Mouse (Mus musculus): Measurements from ENCODE around the gene Ccdc97.
A peak's percentile ranks its signal among the peaks of the same experiment; 100 is the strongest.

The Ccdc97 gene

DNA sequence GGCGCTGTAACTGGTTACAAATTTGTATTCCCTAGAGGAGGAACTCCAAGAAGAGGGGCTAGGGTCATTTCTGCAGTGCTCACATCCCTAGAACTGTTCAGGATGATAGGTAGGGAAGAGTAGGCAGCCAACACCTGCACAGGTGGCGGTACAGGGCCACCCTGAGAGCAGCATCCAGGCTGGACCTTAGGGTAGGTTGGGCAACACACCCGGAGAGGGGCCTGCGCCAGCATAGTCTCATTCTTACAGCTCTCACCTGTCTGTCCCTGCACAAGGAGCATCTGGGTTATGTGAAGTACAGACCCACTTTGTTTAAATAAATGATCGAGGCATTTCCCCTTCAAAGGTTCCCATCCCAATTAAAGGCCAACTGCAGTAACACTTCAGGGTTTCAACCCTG, 1.9 kb upstream of the Ccdc97 start:
- no peak for DNase-seq (ENCODE audit: low read depth)

DNA sequence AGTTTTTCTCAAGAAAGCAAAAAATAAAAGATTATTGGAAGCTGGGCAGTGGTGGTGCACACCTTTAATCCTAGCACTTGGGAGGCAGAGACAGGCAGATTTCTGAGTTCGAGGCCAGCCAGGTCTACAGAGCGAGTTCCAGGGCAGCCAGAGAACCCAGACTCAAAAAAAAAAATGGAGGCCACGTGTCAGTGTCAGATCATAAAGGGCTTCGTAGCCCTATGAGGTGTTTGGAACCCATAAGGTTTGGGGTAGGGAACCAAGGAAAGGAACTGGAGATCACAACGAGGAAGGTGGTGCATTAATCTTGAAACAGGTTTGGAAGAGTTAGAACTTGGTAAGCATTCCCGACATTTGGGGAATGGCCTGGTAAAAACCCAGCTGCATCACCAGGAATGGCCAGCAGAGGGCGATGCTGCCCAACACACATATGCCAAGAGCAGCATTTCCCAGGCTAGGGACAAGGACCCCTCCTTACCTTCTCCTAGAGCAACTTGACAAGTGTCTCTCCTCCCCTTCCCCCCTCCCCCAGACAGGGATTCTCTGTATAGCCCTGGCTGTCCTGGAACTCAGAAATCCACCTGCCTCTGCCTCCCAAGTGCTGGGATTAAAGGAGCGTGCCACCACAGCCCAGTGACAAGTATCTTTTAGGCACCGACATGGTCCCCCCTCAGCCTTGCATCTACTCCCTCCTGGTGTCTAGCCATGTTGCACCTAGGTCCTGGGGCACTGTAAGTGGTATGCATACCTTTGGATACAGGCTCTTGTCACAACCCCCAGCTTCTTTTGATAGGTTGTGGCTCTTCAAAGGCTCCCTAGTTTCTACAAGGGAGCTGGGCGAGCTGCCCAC, 1.1 kb upstream of the Ccdc97 start:
- DNase-seq (ENCODE audit: low read depth), result peak; percentile 78

DNA sequence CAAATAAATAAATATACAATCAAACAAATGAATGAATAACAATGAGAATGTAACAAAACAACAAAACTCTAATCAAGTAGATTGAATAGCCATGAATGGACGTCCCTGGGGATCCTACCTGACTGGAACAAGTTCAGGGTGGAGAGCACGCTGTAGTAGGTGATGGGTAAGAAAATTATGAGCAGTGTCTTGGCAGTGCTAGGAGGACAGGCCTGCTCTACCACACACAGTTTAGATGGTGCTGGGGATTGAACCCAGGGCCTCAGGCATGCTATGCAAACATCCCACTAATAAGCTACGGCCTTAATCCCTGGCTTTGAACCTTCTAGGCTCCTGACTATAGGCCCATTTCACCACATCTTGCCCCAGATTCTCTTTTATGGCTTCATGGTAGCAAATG, 1.4 kb downstream of the Ccdc97 start:
- DNase-seq (ENCODE audit: low read depth), result no peak

DNA sequence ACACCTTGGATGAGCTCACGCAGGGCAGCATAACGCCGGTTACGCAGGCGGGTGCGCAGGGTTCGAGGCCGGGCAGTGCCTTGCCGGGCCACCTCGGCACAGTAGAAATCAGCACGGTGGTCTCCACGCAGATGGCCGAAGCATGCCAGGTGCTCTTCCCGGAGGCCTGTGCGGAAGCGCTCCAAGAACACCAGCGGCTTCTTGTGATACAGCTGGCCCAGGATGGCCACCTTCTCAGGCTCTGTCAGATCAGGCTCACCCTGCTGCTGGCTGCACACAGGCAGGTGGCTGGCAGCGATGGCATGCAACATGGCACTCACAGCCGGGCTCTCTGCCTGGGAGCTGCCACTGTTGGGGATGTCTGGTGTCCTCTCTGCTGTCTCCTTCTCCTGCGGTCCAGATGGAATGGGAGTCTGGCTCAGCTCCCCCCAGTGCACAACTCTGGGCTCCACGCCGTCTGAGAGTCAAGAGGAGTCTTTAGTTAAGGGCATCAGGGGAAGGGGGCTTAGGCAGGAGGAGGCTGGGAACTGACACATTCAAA, 3.1 kb downstream of the Ccdc97 start:
- DNase-seq (ENCODE audit: low read depth), result no peak

DNA sequence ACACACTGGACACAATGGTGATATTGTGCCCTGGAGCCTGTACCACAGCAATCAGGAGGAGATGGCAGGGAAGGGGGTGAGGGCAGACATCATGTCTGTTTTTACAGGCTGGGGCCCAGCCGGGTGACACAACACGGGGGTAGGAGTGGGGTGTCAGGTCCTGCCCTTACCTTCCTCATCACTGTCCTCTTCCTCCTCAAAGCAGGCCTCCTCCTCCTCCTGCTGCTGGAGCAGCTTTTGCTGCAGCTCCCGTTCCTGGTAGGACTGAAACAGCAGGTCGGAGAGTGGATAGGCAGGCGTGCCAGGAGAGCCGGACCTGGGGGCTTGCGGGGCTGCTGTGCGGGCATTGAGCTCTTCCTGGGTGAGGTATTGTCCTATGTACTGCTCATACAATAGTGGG, 4.3 kb downstream of the Ccdc97 start:
- no peak for DNase-seq (ENCODE audit: low read depth)

DNA sequence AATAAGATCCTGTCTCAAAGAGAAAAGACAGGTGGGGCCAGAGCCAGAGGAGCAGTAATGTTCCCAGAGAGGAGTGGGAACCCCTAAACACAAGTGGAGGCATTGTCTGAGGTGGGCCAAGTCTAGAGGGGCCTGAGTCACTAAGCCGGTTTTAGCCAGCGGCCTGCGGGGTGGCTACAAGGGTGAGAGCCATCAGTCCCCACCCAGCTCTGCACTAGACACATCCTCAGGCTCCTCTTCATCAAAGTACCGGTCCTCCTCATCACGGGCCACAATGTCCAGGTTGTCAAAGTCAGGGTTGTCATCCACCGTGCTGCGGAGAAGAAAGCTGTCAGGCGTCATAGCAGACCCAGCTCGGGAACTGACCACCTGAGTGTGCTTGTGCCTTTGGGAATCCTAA, 6.1 kb downstream of the Ccdc97 start:
- no peak for DNase-seq (ENCODE audit: low read depth)

DNA sequence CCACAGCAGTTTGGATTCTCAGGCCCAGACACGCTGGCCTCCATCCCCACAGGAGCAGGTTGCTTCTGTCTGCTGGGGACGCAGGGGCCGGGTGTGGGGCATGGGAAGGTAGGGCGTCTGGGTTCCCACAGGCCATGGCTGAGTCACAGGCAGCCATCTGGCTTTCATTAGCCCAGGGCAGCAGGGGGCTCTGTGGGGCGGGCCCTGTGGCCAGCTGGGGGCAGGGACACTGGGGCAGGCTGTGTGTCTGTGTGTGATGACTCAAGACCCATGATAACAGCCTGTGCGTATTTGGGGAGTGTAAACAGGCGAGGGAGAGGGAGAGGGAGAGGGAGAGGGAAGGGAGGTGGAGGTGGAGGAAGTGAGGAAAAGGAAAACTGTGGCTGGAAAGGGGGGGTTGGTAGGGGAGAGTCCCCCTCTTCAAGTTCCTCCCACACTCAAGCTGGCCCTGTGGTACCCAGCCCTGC, 7.1 kb downstream of the Ccdc97 start:
- no peak for DNase-seq (ENCODE audit: low read depth)

DNA sequence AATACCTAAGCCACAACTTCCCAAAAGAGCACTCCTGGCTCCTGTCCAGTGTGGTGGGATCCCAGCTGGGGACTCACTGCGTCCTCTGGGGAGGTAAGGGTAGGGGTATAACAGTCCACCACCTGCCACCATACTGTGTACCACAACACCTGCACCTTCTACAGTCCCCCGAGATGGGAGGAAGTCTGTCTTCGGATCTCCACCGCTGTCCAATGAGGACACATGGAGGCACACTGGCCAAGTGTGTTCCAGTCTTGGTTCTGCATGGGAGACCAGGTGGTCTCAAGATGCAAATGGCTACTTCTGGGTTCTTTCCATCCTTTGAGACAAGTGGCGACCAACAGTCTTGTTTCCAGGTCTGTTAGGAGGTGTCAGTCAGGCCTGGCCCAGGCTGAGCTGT, 7.7 kb downstream of the Ccdc97 start:
- no peak for DNase-seq (ENCODE audit: low read depth)

DNA sequence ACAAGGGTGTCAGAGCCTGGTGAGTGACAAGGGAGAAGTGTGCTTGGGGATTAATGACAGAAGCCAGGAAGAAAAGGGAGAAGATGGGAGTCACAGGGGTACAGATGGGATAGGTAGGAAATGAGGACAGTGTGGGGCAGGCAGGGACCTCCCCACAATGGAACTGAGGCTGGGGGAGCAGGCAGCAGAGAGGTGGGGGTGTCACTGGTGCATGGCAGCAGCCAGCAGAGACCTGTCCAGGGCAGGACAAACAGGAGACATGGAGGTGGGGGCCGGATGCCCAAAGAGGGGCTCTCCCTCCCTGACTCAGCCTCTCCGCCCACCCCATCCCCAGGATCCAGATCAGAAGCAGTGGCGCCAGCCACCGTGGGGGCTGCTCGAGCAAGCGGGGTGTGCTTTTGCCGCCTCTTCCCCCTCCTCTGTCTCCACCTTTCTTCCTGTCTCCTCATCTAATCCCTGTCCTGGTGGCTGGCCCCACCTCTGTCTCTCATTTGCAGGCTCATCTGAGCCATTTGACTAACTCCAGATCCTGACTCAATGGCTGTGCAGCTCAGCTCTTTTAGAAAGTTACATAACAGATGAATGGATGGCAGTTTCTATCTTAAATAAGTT, 8.3 kb downstream of the Ccdc97 start:
- DNase-seq (ENCODE audit: low read depth), result no peak

DNA sequence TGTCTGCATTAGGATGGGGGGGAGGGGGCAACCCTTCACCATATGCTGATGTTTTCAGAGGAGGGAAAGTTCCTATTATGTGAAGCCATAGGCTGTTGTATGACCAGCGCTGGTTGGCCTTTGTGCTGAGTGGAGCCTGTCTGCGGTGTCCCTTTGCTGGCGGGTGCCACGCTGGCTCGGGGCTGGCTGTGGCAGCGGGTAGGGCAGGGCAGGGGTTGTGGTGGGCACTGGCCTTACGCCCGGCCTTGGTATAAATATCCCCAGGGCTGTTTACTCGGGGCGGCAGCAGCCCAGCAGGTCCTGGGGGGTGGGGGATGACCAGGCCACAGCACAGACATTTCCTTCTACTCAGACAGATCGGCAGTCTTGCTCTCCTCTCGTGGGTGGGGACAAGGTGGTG, 8.9 kb downstream of the Ccdc97 start:
- no peak for DNase-seq (ENCODE audit: low read depth)

DNA sequence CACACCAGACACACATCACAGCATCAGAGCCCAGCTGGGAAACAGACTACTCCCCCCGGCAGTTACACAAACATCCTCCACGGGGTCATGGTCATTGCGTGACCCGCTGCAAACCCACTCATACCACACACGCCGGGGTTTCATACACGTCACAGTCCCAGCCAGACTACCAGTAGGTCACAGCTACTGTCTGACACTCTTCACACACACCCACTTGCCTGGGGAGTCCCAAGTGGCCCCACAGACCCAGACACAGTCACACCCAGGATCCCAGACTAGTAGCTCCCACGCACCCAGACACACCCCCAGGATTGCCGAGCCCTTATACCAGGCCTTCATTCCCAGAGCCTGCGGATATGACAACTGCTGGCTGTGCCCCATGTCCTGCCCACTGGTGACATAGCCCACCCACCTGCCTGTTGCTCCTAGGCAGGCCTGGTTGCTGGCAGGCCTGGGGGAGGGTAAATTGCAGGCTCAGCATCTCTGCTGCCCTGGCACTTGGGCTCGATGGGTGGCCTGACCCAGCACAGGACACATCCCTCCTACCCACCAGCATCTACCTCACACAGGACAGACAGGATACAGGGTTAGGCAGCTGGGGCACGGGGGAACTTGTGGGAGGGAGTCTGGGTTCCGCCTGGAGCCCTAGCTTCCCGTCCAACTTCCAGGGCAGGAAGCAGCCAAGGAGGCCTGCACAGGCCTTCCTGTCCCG, 11.2 kb downstream of the Ccdc97 start:
- no peak for DNase-seq (ENCODE audit: low read depth)

DNA sequence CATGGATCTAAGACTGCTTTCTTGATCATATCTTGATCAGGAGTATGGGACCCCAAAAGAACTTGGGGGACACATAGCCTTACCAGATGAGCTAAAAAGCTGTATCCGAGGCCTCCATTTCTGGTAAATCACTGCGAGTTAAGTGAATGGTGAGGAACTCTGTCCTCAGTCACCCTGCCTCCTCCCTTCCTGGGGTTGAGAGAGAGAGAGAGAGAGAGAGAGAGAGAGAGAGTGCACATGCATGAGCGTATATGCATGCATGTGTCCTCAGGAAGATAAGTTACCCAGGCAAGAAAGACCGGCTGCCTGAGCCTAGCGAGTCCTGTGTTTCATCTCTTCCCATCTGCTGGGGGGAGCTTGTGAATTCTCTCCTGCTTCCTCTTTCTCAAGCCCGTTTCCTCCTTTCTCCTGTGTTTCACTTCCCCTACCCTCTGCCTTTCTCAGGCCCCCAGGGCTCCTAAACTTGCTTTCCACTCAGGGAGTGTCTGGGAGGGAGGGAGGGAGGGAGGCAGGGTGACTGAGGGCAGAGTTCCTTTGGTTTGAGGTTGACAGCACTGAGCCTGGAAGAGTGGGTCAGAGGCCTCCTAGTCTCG, 12.2 kb downstream of the Ccdc97 start:
- DNase-seq (ENCODE audit: low read depth), result no peak

DNA sequence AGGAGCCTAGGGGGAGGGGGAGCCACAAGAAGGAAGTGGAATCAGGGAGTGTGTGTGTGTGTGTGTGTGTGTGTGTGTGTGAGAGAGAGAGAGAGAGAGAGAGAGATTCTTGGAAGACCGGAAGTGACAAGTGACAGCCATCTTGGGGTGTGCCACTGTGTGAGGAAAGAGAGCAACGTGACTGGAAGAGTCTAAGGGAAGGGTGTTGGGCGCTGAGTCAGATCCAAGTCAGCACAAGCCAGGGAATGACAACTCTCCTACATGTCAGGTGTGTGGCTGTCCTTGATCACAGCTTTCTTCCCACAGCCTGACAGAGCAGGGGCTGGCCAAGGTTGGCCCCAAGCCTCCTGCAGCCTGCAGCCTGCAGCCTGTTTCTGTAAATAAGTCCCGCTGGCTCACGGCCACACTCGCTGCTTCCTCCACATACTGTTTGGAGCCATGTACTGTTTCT, 13.1 kb downstream of the Ccdc97 start:
- no peak for DNase-seq (ENCODE audit: low read depth)

DNA sequence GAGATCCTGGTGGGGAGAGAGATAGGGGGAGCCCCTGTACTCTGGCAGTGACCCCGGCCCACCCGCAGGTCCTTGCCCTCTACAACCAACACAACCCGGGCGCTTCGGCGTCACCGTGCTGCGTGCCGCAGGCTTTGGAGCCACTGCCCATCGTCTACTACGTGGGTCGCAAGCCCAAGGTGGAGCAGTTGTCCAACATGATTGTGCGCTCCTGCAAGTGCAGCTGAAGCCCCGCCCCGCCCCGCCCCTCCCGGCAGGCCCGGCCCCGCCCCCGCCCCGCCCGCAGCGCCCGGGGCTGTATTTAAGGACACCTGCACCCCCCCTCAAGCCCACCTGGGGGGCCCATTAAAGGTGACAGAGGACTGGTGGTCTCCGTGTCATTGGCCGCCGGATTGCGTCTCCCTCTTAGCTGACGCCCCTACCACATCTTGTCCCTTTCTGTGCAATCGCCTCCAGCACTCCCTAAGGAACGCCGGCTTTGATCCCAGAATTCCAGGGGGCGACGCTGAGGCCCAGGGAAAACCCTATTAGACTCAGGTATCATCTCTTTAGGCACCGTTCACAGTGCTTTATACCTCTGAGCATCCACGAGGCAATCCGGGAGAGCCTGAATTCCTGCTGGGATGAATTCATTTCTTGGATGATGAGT, 14.0 kb downstream of the Ccdc97 start:
- no peak for DNase-seq (ENCODE audit: low read depth)

DNA sequence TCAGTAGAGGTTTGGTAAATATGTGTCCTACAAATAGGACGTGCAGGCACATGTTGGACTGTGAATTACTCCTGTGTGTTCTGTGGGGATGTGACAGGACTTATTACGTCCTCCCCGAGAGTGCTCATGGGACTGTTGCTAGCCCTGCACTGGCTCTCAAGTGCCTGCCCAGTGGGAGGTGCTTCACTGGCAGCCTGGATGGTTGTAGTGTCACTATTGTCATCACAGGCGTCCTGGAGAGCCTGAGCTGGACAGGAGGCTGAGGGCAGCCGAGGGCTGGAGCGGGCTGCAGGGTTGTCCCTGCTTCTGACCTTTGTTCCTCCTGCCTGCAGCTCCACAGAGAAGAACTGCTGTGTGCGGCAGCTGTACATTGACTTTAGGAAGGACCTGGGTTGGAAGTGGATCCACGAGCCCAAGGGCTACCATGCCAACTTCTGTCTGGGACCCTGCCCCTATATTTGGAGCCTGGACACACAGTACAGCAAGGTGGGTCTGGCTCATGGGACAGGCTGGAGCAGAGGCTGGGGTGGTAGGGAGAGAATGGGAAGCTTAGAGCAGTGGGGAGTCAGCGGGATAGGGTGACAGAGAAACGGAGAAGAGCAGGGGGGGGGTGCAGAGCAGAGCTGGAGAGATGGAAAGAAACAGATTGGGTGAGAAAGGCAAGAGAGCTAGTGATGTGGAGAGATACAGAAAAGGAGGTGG, 14.9 kb downstream of the Ccdc97 start:
- DNase-seq (ENCODE audit: low read depth), result no peak

DNA sequence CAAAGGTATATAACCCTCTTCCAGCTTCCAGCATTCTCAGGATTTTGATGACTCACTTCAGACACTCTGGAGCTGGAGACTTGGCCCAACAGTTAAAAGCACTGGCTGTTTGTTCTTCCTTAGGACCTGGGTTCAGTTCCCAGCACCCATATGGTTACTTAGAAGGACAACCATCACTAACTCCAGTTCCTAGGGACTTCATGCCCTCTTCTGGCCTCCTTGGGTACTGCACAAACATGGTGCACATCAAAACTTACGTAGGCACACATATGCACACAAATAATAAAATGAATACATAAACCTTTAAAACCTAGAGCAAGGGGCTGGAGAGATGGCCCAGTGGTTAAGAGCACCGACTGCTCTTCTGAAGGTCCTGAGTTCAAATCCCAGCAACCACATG, 16.5 kb downstream of the Ccdc97 start:
- DNase-seq (ENCODE audit: low read depth), result peak; percentile 59

DNA sequence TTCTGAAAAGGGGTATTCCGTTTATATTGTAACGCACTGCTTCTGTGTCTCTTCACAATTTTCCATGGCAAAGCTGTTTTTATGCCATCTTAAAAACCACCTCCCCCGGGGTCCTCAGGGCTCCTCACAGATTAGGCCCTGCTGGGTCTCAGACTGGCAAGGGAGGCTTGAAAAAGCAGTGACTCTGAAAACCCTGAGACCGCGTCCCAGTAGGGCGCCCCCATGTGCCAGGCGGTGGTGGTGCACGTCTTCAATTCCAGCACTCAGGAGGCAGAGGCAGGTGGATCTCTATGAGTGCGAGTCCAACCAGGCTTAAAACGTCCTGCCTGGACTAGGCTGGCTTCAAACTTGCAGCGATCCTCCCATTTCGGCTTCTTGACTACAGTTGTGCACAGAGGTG, 18.2 kb downstream of the Ccdc97 start:
- peak; percentile 56 for DNase-seq (ENCODE audit: low read depth)

DNA sequence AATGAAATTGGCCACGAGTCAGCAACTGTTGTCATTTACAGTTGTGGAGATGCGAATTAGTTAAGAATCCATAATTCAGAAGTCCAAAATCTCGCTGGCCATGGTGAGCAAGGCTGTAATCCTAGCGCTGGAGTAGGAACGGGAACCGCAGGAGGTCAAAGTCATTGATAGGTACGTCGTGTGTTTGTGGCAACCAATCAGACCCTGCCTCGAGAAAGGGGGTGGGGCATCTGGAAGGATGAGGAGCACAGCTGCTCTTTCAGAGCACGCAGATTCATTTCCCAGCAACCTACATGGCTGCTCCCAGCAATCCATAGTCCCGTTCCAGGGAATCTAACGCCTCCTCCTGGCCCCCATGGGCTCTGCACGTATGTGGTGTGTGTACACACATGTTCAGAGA, 19.0 kb downstream of the Ccdc97 start:
- DNase-seq (ENCODE audit: low read depth), result no peak

DNA sequence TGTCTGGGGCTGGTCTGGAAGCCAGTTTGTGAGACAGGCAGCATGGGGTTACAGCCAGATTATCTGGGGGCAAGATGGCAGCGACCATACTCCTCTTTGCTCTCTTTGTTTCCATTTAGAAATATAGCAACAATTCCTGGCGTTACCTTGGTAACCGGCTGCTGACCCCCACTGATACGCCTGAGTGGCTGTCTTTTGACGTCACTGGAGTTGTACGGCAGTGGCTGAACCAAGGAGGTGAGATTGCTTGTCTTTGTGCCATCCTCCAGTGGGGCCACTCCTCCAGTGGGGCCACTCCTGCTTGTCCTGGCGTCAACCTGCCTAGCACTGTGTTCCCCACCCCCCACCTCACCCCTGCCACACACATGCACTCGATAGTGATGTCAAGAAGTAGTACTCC, 24.8 kb downstream of the Ccdc97 start:
- DNase-seq (ENCODE audit: low read depth), result no peak

DNA sequence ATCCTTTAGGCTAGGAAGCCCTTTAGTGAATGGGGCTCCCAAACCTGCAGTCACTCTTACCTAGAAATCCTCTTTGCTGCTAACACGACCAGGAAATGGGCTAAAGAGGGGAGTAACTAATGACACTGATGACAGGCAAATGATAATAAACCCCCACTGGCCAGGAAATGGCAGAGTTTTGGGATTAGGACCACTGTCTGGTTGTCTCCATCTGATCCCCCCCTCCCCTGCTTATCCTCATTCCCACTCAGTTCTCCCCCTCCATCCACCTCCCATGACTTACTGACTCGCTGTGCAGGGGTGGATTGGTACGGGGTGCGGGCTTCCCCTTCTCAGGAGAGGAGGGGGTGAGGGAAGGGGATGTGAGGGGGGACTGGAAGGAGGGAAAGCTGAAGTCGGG, 28.8 kb downstream of the Ccdc97 start:
- no peak for DNase-seq (ENCODE audit: low read depth)

DNA sequence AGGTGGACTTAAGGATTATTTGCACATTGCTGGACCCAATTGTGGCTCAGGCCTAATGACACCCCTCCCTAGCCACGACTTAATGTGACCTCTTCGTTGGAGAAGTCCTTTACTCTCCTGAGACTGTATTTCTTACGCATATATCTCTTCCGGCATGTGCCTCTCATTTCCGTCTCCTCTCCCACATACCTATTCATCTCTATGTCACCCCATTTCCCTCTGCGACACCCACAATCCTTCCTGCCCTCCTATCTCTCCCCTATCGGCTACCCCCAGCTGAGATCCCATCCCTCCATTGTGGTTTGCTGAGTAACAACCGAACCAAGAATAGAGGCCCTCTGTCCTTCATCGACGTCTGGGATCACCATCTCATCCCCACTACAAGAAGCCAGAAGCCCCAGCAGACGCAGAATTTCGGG, 29.3 kb downstream of the Ccdc97 start:
- no peak for DNase-seq (ENCODE audit: low read depth)

Data from naive thymus-derived CD4-positive, alpha-beta T cell, adult 2 months (primary cell).